Mouse (Mus musculus): ENCODE data around the gene Slc4a4.

DNA sequence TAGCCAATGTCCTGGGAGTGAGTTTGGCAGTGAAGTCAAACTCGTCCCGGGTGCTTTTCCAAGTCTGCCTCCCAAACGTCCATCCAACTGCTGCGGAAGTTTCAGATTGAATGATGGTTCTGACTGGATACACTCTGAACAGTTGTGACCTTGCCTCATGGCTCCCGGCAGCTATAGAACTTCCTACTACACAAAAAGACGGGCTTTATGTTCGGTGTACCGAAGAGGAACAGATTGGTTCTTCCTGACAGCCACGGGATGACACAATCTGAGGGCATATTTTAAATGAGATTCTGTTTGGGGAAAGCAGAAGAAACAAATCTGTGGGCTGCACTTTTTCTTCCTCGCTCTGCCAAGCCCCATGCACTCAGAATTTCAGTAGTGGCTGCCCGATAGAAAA, 201.8 kb downstream of the Slc4a4 start:
- TF ChIP-seq CTCF (IDR thresholded peaks at IDR 0.05; ENCODE audit: control insufficient read depth, insufficient read depth, low read length) (no peak), POLR2A (IDR thresholded peaks at IDR 0.05; ENCODE audit: borderline replicate concordance, control insufficient read depth, low read depth, low read length) (no peak)
